Mouse (Mus musculus): ENCODE measurements around the gene Grk5.

DNA sequence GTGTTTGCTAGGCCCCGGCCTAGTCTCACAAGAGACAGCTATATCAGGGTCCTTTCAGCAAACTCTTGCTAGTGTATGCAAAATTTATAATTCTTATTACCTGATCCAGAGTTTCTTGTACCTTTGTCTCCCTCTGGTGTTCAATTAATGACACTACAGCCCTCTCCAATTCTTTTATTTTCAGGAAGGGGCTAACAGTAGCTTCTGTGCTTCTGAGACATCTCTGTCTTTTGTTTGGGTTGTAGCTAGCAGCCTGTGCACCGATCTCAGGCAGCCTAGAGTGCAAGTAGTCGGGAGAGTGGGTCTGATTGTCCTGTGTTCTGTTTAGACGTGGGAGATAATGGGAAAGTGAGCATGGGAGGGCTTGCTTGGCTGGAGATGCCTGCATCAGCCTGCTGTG, 208.2 kb downstream of the Grk5 start:
- TF ChIP-seq CTCF (IDR thresholded peaks at IDR 0.05; ENCODE audit: low read depth, low read length) (no peak), POLR2A (IDR thresholded peaks at IDR 0.05; ENCODE audit: insufficient read depth, low read length) (no peak), EP300 (IDR thresholded peaks at IDR 0.05; ENCODE audit: insufficient read depth, low read depth, low read length) (no peak)
